Mouse (Mus musculus) cortical plate, adult 2 months (tissue): ENCODE measurements around the gene Spata48.

Experiments used
- CTCF ChIP-seq: fragments of 200-500 bp; IDR thresholded peaks from 2 replicates; pipeline ENCODE4 v1.5.1; 2011; ENCODE audit warnings: mild to moderate bottlenecking, control low read depth, low read length; ENCODE audit not compliant: insufficient read depth; ENCODE audit errors: extremely low read depth
- POLR2A ChIP-seq: fragments of 200-500 bp; IDR thresholded peaks from 2 replicates; pipeline ENCODE4 v1.6.1; 2011; ENCODE audit warnings: mild to moderate bottlenecking, low read length, control low read depth; ENCODE audit not compliant: insufficient read depth; ENCODE audit errors: extremely low read depth

DNA sequence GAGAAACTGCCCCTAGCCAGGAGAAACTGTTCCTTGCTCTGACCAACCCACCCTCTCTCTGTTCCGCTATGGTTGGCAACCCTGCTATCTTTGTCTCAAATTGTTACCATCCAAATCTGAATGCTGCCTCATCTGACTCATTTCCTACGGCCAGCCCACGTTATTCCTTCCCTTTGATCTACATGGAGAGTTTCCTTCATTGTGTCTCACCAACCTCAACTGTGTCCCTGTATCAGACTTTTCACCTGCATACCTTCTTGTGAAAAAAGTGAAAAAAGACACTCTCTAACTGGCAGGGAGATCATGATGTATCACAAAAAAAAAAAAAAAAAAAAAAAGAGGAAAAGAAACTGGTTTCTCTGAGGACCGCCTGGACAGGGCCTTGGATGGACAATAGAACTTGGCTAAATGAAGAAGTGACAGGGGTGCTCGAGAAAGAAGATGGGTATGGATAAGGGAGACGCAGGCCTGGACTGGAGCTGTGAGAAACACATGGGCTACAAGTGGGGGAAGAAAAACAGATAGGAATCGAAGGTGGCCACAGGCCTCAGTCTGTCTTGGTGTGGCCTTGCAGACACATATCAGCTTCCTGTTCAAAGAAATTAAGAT, 85.1 kb downstream of the Spata48 start:
- no peak for TF ChIP-seq CTCF
- no peak for TF ChIP-seq POLR2A
